In the genomic region with DNA sequence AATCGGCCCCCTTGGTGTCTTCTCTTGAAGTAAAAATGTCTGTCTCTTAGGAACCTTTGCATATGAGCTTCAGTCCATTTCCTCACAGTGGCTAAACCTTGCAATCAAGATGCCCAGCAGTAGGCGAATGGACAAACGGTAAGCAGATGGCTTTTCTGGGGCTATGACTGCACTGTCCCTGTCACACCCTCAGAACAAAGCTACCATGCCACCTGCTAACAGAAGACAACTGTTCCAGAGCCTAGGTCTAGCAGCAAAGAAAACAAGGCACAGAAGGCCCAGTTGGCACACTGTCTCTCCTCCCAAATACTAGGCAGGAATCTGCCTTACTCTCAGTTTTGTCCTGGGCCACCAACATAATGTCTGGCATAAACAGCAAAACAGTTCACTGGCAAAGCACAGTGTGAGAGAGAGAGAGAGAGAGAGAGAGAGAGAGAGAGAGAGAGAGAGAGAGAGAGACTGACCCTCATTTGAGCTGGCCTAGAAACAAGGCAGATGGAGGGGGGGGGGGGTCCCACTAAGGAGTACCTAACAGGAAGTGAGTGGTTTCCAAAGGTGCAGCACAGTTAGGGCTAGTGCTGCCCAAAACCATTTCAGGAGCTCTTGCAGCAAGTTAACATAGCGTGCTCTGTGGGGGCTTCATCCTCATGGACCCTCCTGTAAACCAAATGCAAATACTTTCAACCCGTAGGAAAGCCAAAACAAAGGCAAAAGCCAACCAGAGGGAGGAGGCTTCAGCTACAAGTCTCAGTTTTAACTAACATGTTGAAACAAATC, we compare ENCODE assay signal across 11 mouse cellular contexts.
DNase-seq lines count a peak whose midpoint lies in the region; ATAC-seq lines count a peak whose summit lies in the region.
"Had no signal": no experiment of that assay in that cellular context is flagged by ENCODE, and none has a peak within 500 bp of the region (broad histone marks: within the 10 kb centered on the region; RNA-seq: fewer than 3 reads in every experiment).

No protein-coding gene starts in this region.

- H3K27me3 ChIP-seq in forebrain, embryonic 12.5 days, result no peaks in the 10 kb centered on the region
- H3K27me3 ChIP-seq in kidney, embryonic 14.5 days (ENCODE audit: control insufficient read depth, insufficient read depth, low read length), result no peaks in the 10 kb centered on the region
- H3K27me3 ChIP-seq: intestine, embryonic 15.5 days had no signal

- H3K36me3 ChIP-seq in forebrain, embryonic 12.5 days (replicated peaks), result no peaks in the 10 kb centered on the region
- no peaks in the 10 kb centered on the region for H3K36me3 ChIP-seq in kidney, embryonic 14.5 days (ENCODE audit: control insufficient read depth, insufficient read depth, low read length)
- H3K36me3 ChIP-seq: intestine, embryonic 15.5 days had no signal

- no peaks in the 10 kb centered on the region for H3K9me3 ChIP-seq in forebrain, embryonic 12.5 days
- H3K9me3 ChIP-seq in kidney, embryonic 14.5 days (ENCODE audit: control insufficient read depth, low read length), result no peaks in the 10 kb centered on the region
- H3K9me3 ChIP-seq: intestine, embryonic 15.5 days had no signal

- no peak overlapping the region for H3K4me2 ChIP-seq in forebrain, embryonic 12.5 days
- H3K4me2 ChIP-seq in kidney, embryonic 14.5 days (replicated peaks; ENCODE audit: low read depth, low read length), result no peak overlapping the region
- H3K4me2 ChIP-seq: intestine, embryonic 15.5 days had no signal

- DNase-seq in frontal cortex, postnatal 10 days (ENCODE audit: low spot score in 2 of 2), result no peak
- peak; percentile 83 for DNase-seq in cerebellum, adult 11 months
- peak; percentile 52 to 82 for DNase-seq in layer of hippocampus, postnatal 14 days (ENCODE audit: low spot score in 2 of 2)
- no peak for DNase-seq in right cerebral cortex, postnatal 10 days (ENCODE audit: low spot score in 2 of 2)
- no peak for DNase-seq in spleen, adult 12 weeks (ENCODE audit: low spot score)

- ATAC-seq in frontal cortex, adult (ENCODE audit: low TSS enrichment), result peak; percentile 71
- ATAC-seq in forebrain, embryonic 12.5 days (ENCODE audit: low FRiP score), result no peak; the same call in 1 of the 2 replicates
- no peak for ATAC-seq in kidney, embryonic 14.5 days (ENCODE audit: low FRiP score, low TSS enrichment)
- ATAC-seq: intestine, embryonic 15.5 days had no signal

- H3K27ac ChIP-seq in forebrain, embryonic 12.5 days, result 0 out of 2 replicates have a peak overlapping the region, but pooled peaks have one; percentile 9
- no peak overlapping the region for H3K27ac ChIP-seq in kidney, embryonic 14.5 days (ENCODE audit: low read depth, low read length)
- H3K27ac ChIP-seq: intestine, embryonic 15.5 days; macrophage had no signal

- H3K9ac ChIP-seq in forebrain, embryonic 12.5 days, result no peak overlapping the region
- H3K9ac ChIP-seq in kidney, embryonic 14.5 days (ENCODE audit: low read depth, low read length), result no peak overlapping the region
- H3K9ac ChIP-seq: intestine, embryonic 15.5 days had no signal

- H3K4me3 ChIP-seq in forebrain, embryonic 12.5 days (replicated peaks), result no peak overlapping the region
- H3K4me3 ChIP-seq in kidney, embryonic 14.5 days (ENCODE audit: low read length), result no peak overlapping the region
- H3K4me3 ChIP-seq: erythroblast, embryonic 14.5 days; intestine, embryonic 15.5 days had no signal

- peaks cover 26% of the 10 kb centered on the region for H3K4me1 ChIP-seq in forebrain, embryonic 12.5 days
- no peaks in the 10 kb centered on the region for H3K4me1 ChIP-seq in kidney, embryonic 14.5 days (ENCODE audit: control insufficient read depth, insufficient read depth, low read length)
- H3K4me1 ChIP-seq: intestine, embryonic 15.5 days had no signal

- 75% methylated on average over 5 of the region's 5 CpGs for WGBS in forebrain, embryonic 12.5 days
- WGBS in kidney, embryonic 14.5 days, result 82% methylated on average over 5 of the region's 5 CpGs

Comparison
In these comparisons a context has a peak if more than half of its experiments do, and no peak if none do; other contexts are left out.
1. DNase-seq: peak in cerebellum, adult 11 months (single experiment) and layer of hippocampus, postnatal 14 days (2 of 2); none in frontal cortex, postnatal 10 days (0 of 2), right cerebral cortex, postnatal 10 days (0 of 2) and spleen, adult 12 weeks (single experiment).